Mouse (Mus musculus) embryonic facial prominence, embryonic 10.5 days (tissue): Measurements from ENCODE around the gene Eef1a1. TPM values are rescaled to one million over a fixed set of nuclear protein-coding genes. Genes with fewer than 3 reads are reported as not detected.

Source experiments
- DNase-seq: peaks from one replicate; pipeline ENCODE4 v3.0.0-alpha.2; 2017; ENCODE audit warnings: low spot score
- H3K27ac ChIP-seq: fragments of 300-500 bp; sonication (generic); replicated peaks from 2 replicates; pipeline ENCODE4 v1.5.1; 2016; ENCODE audit warnings: mild to moderate bottlenecking
- H3K27me3 ChIP-seq: fragments of 300-500 bp; sonication (generic); replicated peaks from 2 replicates; pipeline ENCODE4 v1.6.1; 2016; ENCODE audit warnings: low read depth, mild to moderate bottlenecking; ENCODE audit not compliant: poor library complexity, severe bottlenecking
- H3K36me3 ChIP-seq: fragments of 300-500 bp; sonication (generic); replicated peaks from 2 replicates; pipeline ENCODE4 v1.6.1; 2016; ENCODE audit warnings: mild to moderate bottlenecking, moderate library complexity
- H3K4me1 ChIP-seq: fragments of 300-500 bp; sonication (generic); 2 replicates; pipeline ENCODE4 v1.6.1; 2016
- H3K4me3 ChIP-seq: fragments of 300-500 bp; sonication (generic); 2 replicates; pipeline ENCODE4 v1.5.1; 2016; ENCODE audit warnings: mild to moderate bottlenecking, moderate library complexity
- H3K9me3 ChIP-seq: fragments of 300-500 bp; sonication (generic); 2 replicates; pipeline ENCODE4 v1.6.1; 2016; ENCODE audit warnings: mild to moderate bottlenecking
- WGBS: fragments of 180-500 bp; shearing (Covaris S2); methylation state at CpG from one replicate; pipeline ENCODE4 v1.1.7; 2016; 5-methylcytosine and 5-hydroxymethylcytosine counted together
- polyA plus RNA-seq: library from polyadenylated mRNA; unstranded; fragments of >200 nt; fragmentation: Nextera tagmentation; extraction: Ambion mirVana; gene quantifications from 2 replicates; pipeline ENCODE4 v1.2.1, GENCODE M21; 2016

The Eef1a1 gene
- polyA plus RNA-seq, 1 experiment from 2014 or later = 3,838 TPM

GRCm38 (mm10) chr9:78463337-78463736 is 25.6 kb downstream of the Eef1a1 start:
- no peaks in the 10 kb centered on the region for H3K9me3 ChIP-seq
- no peak overlapping the region for H3K4me3 ChIP-seq
- 96% methylated on average over 4 of the region's 4 CpGs for WGBS
- no peaks in the 10 kb centered on the region for H3K4me1 ChIP-seq
- peaks cover 92% of the 10 kb centered on the region for H3K36me3 ChIP-seq
- H3K27ac ChIP-seq = no peak overlapping the region
- no peaks in the 10 kb centered on the region for H3K27me3 ChIP-seq
- no peak for DNase-seq

GRCm38 (mm10) chr9:78457026-78457425 is 31.9 kb downstream of the Eef1a1 start:
- H3K4me1 ChIP-seq = no peaks in the 10 kb centered on the region
- H3K36me3 ChIP-seq = peaks cover 83% of the 10 kb centered on the region
- no peaks in the 10 kb centered on the region for H3K27me3 ChIP-seq
- H3K4me3 ChIP-seq = no peak overlapping the region
- H3K9me3 ChIP-seq = no peaks in the 10 kb centered on the region
- H3K27ac ChIP-seq = no peak overlapping the region
- WGBS = 90% methylated on average over 8 of the region's 8 CpGs
- DNase-seq = no peak

- Histone ChIP-seq H3K27me3 (peaks cover 10% of the 10 kb centered on the region), H3K4me3 (no peak overlapping the region), H3K9me3 (no peaks in the 10 kb centered on the region), H3K27ac (no peak overlapping the region), H3K4me1 (peaks cover 13% of the 10 kb centered on the region), H3K36me3 (peaks cover 48% of the 10 kb centered on the region)
- no peak for DNase-seq
- WGBS = 85% methylated on average over 4 of the region's 4 CpGs
Observed at GRCm38 (mm10) chr9:78451382-78451781, 37.6 kb downstream of the Eef1a1 start.

GRCm38 (mm10) chr9:78450404-78450803 is 38.5 kb downstream of the Eef1a1 start:
- H3K9me3 ChIP-seq = no peaks in the 10 kb centered on the region
- no peak overlapping the region for H3K27ac ChIP-seq
- peaks cover 13% of the 10 kb centered on the region for H3K4me1 ChIP-seq
- no peak for DNase-seq
- peaks cover 44% of the 10 kb centered on the region for H3K36me3 ChIP-seq
- H3K4me3 ChIP-seq = no peak overlapping the region
- H3K27me3 ChIP-seq = peaks cover 19% of the 10 kb centered on the region
- 65% methylated on average over 5 of the region's 5 CpGs for WGBS

GRCm38 (mm10) chr9:78447973-78448873 is 40.7 kb downstream of the Eef1a1 start, which contains the start of the genes Mto1 and Gm17324:
Gene Mto1, plus strand, starts transcription at chr9:78448208.
Gene Gm17324, minus strand, starts transcription at chr9:78448786.
- H3K27me3 ChIP-seq = peaks cover 41% of the 10 kb centered on the region
- H3K36me3 ChIP-seq = peaks cover 25% of the 10 kb centered on the region
- no peaks in the 10 kb centered on the region for H3K9me3 ChIP-seq
- H3K27ac ChIP-seq = peak within 1 kb of the TSS; percentile 89
- peaks cover 13% of the 10 kb centered on the region for H3K4me1 ChIP-seq
- under 1% methylated on average over 96 of the region's 96 CpGs for WGBS
- peak within 1 kb of the TSS; percentile 100 for H3K4me3 ChIP-seq
- DNase-seq = peak; percentile 94

- no peaks in the 10 kb centered on the region for H3K9me3 ChIP-seq
- 29% methylated on average over 9 of the region's 9 CpGs for WGBS
- peaks cover 20% of the 10 kb centered on the region for H3K4me1 ChIP-seq
- H3K27ac ChIP-seq = peak overlapping the region; percentile 89
- peaks cover 19% of the 10 kb centered on the region for H3K36me3 ChIP-seq
- H3K27me3 ChIP-seq = peaks cover 47% of the 10 kb centered on the region
- H3K4me3 ChIP-seq = peak overlapping the region; percentile 100
- peak; percentile 20 for DNase-seq
Observed at GRCm38 (mm10) chr9:78447606-78447972, 41.4 kb downstream of the Eef1a1 start.

- DNase-seq = peak; percentile 67
- Histone ChIP-seq H3K4me1 (peaks cover 10% of the 10 kb centered on the region), H3K9me3 (no peaks in the 10 kb centered on the region), H3K27me3 (peaks cover 88% of the 10 kb centered on the region), H3K27ac (peak within 1 kb of the TSS; percentile 74), H3K36me3 (no peaks in the 10 kb centered on the region), H3K4me3 (peak within 1 kb of the TSS; percentile 58)
- WGBS = 1% methylated on average over 81 of the region's 81 CpGs
Observed at GRCm38 (mm10) chr9:78442579-78443392, 46.2 kb downstream of the Eef1a1 start, which contains the start of gene Cgas. Gene Cgas, minus strand, starts transcription at chr9:78443237.

GRCm38 (mm10) chr9:78442237-78442578 is 46.7 kb downstream of the Eef1a1 start:
- no peak overlapping the region for H3K27ac ChIP-seq

GRCm38 (mm10) chr9:78439426-78439825 is 49.5 kb downstream of the Eef1a1 start:
- WGBS = 67% methylated on average over 5 of the region's 5 CpGs
- no peak overlapping the region for H3K4me3 ChIP-seq
- no peak for DNase-seq
- H3K36me3 ChIP-seq = no peaks in the 10 kb centered on the region
- no peaks in the 10 kb centered on the region for H3K9me3 ChIP-seq
- peaks cover 59% of the 10 kb centered on the region for H3K27me3 ChIP-seq
- H3K4me1 ChIP-seq = peaks cover 8% of the 10 kb centered on the region
- H3K27ac ChIP-seq = no peak overlapping the region

More at GRCm38 (mm10) chr9:78442237-78442578, 46.7 kb downstream of the Eef1a1 start:
- Histone ChIP-seq H3K36me3 (no peaks in the 10 kb centered on the region), H3K4me1 (peaks cover 8% of the 10 kb centered on the region), H3K9me3 (no peaks in the 10 kb centered on the region), H3K27me3 (peaks cover 87% of the 10 kb centered on the region), H3K4me3 (peak overlapping the region; percentile 58)
- WGBS = 6% methylated on average over 9 of the region's 9 CpGs
- DNase-seq = no peak

- no peaks in the 10 kb centered on the region for H3K36me3 ChIP-seq
- no peak for DNase-seq
- H3K9me3 ChIP-seq = no peaks in the 10 kb centered on the region
- H3K27ac ChIP-seq = no peak overlapping the region
- peaks cover 4% of the 10 kb centered on the region for H3K4me1 ChIP-seq
- H3K27me3 ChIP-seq = peaks cover 14% of the 10 kb centered on the region
- 88% methylated on average over 5 of the region's 5 CpGs for WGBS
- no peak overlapping the region for H3K4me3 ChIP-seq
Observed at GRCm38 (mm10) chr9:78432471-78432870, 56.5 kb downstream of the Eef1a1 start.

GRCm38 (mm10) chr9:78430486-78430885 is 58.5 kb downstream of the Eef1a1 start:
- 73% methylated on average over 6 of the region's 6 CpGs for WGBS
- Histone ChIP-seq H3K36me3 (no peaks in the 10 kb centered on the region), H3K9me3 (no peaks in the 10 kb centered on the region), H3K27ac (no peak overlapping the region), H3K4me1 (peaks cover 6% of the 10 kb centered on the region), H3K27me3 (peaks cover 15% of the 10 kb centered on the region), H3K4me3 (no peak overlapping the region)
- DNase-seq = no peak

- Histone ChIP-seq H3K27ac (no peak overlapping the region), H3K4me1 (peaks cover 6% of the 10 kb centered on the region), H3K36me3 (no peaks in the 10 kb centered on the region), H3K27me3 (peaks cover 15% of the 10 kb centered on the region), H3K4me3 (no peak overlapping the region), H3K9me3 (no peaks in the 10 kb centered on the region)
- no peak for DNase-seq
- 64% methylated on average over 2 of the region's 2 CpGs for WGBS
Observed at GRCm38 (mm10) chr9:78429551-78429950, 59.4 kb downstream of the Eef1a1 start.
